Mouse (Mus musculus): ENCODE results near the gene Catsperg1. TPM values are rescaled to one million over a fixed set of nuclear protein-coding genes. Genes with fewer than 3 reads are reported as not detected.
"Not testable (repeated sequence)": the region's sequence is repeated elsewhere in the genome, so short reads cannot be mapped to it uniquely, and the experiment has no call there.

Catsperg1 gene
- total RNA-seq (2021): under 1 TPM; 0.31 to 0.51 TPM

- DNase-seq: no peak
- intact Hi-C loops (cut with DNase I): no loop called here
Measured at GRCm38 (mm10) chr7:29213675-29214082, at the start of gene Catsperg1. Catsperg1 (minus strand) TSS chr7:29214035.

GRCm38 (mm10) chr7:29262151-29262550 lies 48.3 kb upstream of the Catsperg1 start:
- intact Hi-C loops (cut with DNase I): no loop called here

GRCm38 (mm10) chr7:29259781-29260730 lies 46.2 kb upstream of the Catsperg1 start:
- no peak for DNase-seq
- intact Hi-C loops (cut with DNase I): no loop called here

More at GRCm38 (mm10) chr7:29262151-29262550, 48.3 kb upstream of the Catsperg1 start:
- no peak for DNase-seq

- DNase-seq: no peak
- intact Hi-C loops (cut with DNase I): no loop called here
Measured at GRCm38 (mm10) chr7:29257368-29257767, 43.5 kb upstream of the Catsperg1 start.

- intact Hi-C loops (cut with DNase I): no loop called here
- DNase-seq: no peak
Measured at GRCm38 (mm10) chr7:29255875-29256274, 42.0 kb upstream of the Catsperg1 start.

- DNase-seq: no peak
- intact Hi-C loops (cut with DNase I): no loop called here
Measured at GRCm38 (mm10) chr7:29253842-29254241, 40.0 kb upstream of the Catsperg1 start.

GRCm38 (mm10) chr7:29251166-29251565 lies 37.3 kb upstream of the Catsperg1 start:
- intact Hi-C loops (cut with DNase I): no loop called here
- DNase-seq: no peak

GRCm38 (mm10) chr7:29248261-29248841 lies 34.5 kb upstream of the Catsperg1 start, which contains the start of gene 2200002D01Rik:
2200002D01Rik (minus strand) TSS chr7:29248466.
- peak; percentile 44 to 61 for DNase-seq
- intact Hi-C loops (cut with DNase I): loop anchor here (5.0 kb wide), 1 partner anchor 121 kb away; the partner anchor contains the start of gene Ryr1

- intact Hi-C loops (cut with DNase I): loop anchor here (1.0 to 5.0 kb wide), 2 partner anchors 50 to 120 kb away; partner anchors contain the start of gene Ryr1
- peak in 1 of 2 experiments; percentile 31 for DNase-seq
Measured at GRCm38 (mm10) chr7:29247706-29248105, 33.9 kb upstream of the Catsperg1 start.

GRCm38 (mm10) chr7:29247314-29247700 lies 33.5 kb upstream of the Catsperg1 start:
- intact Hi-C loops (cut with DNase I): loop anchor here (1.0 to 5.0 kb wide), 2 partner anchors 50 to 120 kb away; partner anchors contain the start of gene Ryr1
- DNase-seq: peak; percentile 86 to 94

- intact Hi-C loops (cut with DNase I): loop anchor here (1.0 to 5.0 kb wide), 2 partner anchors 51 to 119 kb away; partner anchors contain the start of gene Ryr1
- no peak for DNase-seq
Measured at GRCm38 (mm10) chr7:29246619-29247313, 32.9 kb upstream of the Catsperg1 start.

GRCm38 (mm10) chr7:29246015-29246414 lies 32.2 kb upstream of the Catsperg1 start:
- intact Hi-C loops (cut with DNase I): loop anchor here (5.0 kb wide), 1 partner anchor 119 kb away; the partner anchor contains the start of gene Ryr1
- DNase-seq: no peak

- peak in 1 of 2 experiments; percentile 28 for DNase-seq
- intact Hi-C loops (cut with DNase I): loop anchor here (2.0 to 5.0 kb wide), 2 partner anchors 64 to 118 kb away; partner anchors contain the start of genes Psmd8 and Ryr1
Measured at GRCm38 (mm10) chr7:29244732-29245416, 31.0 kb upstream of the Catsperg1 start.

GRCm38 (mm10) chr7:29238019-29238967 lies 24.5 kb upstream of the Catsperg1 start, which contains the start of gene Yif1b:
Yif1b (plus strand) TSS chr7:29238329.
- intact Hi-C loops (cut with DNase I): loop anchor here (10.0 kb wide), 2 partner anchors 443 to 473 kb away; partner anchors contain the start of genes Nfkbib and Sirt2
- peak; percentile 94 to 98 for DNase-seq

GRCm38 (mm10) chr7:29237596-29237995 lies 23.8 kb upstream of the Catsperg1 start:
- intact Hi-C loops (cut with DNase I): loop anchor here (10.0 kb wide), 2 partner anchors 443 to 473 kb away; partner anchors contain the start of genes Nfkbib and Sirt2

GRCm38 (mm10) chr7:29236593-29236992 lies 22.8 kb upstream of the Catsperg1 start:
- intact Hi-C loops (cut with DNase I): loop anchor here (10.0 kb wide), 2 partner anchors 442 to 472 kb away; partner anchors contain the start of genes Nfkbib and Sirt2
- DNase-seq: no peak

More at GRCm38 (mm10) chr7:29237596-29237995, 23.8 kb upstream of the Catsperg1 start:
- not testable (repeated sequence) for DNase-seq

GRCm38 (mm10) chr7:29234661-29235060 lies 20.8 kb upstream of the Catsperg1 start:
- intact Hi-C loops (cut with DNase I): loop anchor here (5.0 to 10.0 kb wide), 4 partner anchors 52 to 470 kb away; partner anchors contain the start of genes Eif3k, Map4k1, Nfkbib and Psmd8
- DNase-seq: no peak

GRCm38 (mm10) chr7:29233745-29234144 lies 19.9 kb upstream of the Catsperg1 start:
- DNase-seq: no peak
- intact Hi-C loops (cut with DNase I): loop anchor here (5.0 to 10.0 kb wide), 4 partner anchors 51 to 469 kb away; partner anchors contain the start of genes Eif3k, Map4k1, Nfkbib and Psmd8

Measured in heart, postnatal 36 days (tissue).